Mouse (Mus musculus) heart, adult 2 months (tissue): ENCODE measurements around the gene Hoxc5. TPM values are rescaled to one million over a fixed set of nuclear protein-coding genes. Genes with fewer than 3 reads are reported as not detected.

Experiments used
- DNase-seq, 2 experiments: peaks; one replicate each; pipeline ENCODE4 v3.0.0; 2021
- H3K27ac ChIP-seq: fragments of 200-600 bp; 2 replicates; pipeline ENCODE4 v1.8.1; 2022
- H3K27me3 ChIP-seq: fragments of 200-500 bp; 2 replicates; pipeline ENCODE4 v1.6.1; 2012; ENCODE audit warnings: mild to moderate bottlenecking, low read length, inconsistent platforms, mixed read lengths; ENCODE audit not compliant: control insufficient read depth, insufficient read depth
- H3K36me3 ChIP-seq: fragments of 200-500 bp; 2 replicates; pipeline ENCODE4 v1.6.1; 2012; ENCODE audit warnings: low read length, inconsistent platforms; ENCODE audit not compliant: control insufficient read depth, insufficient read depth
- H3K4me1 ChIP-seq: fragments of 200-500 bp; 2 replicates; pipeline ENCODE4 v1.6.1; 2011; ENCODE audit warnings: low read length; ENCODE audit not compliant: control insufficient read depth, insufficient read depth
- H3K4me3 ChIP-seq: fragments of 200-600 bp; 2 replicates; pipeline ENCODE4 v1.8.1; 2022
- H3K79me2 ChIP-seq: fragments of 200-500 bp; replicated peaks from 2 replicates; pipeline ENCODE4 v1.6.1; 2012; ENCODE audit warnings: mild to moderate bottlenecking, inconsistent platforms, low read length, moderate library complexity, mixed read lengths; ENCODE audit not compliant: control insufficient read depth, insufficient read depth
- H3K9ac ChIP-seq: fragments of 200-500 bp; 2 replicates; pipeline ENCODE4 v1.6.1; 2012; ENCODE audit warnings: low read depth, mild to moderate bottlenecking, control low read depth, inconsistent platforms, low read length, mixed read lengths
- CTCF ChIP-seq: fragments of 200-600 bp; IDR thresholded peaks from 2 replicates; pipeline ENCODE4 v1.8.1; 2022; ENCODE audit warnings: antibody characterized with exemption, mild to moderate bottlenecking, moderate library complexity
- EP300 ChIP-seq: fragments of 200-500 bp; IDR thresholded peaks from 2 replicates; pipeline ENCODE4 v1.6.1; 2011; ENCODE audit warnings: low read depth, low read length, control low read depth; ENCODE audit not compliant: insufficient read depth
- POLR2A ChIP-seq: fragments of 200-500 bp; IDR thresholded peaks from 2 replicates; pipeline ENCODE4 v1.6.1; 2011; ENCODE audit warnings: mild to moderate bottlenecking, low read depth, low read length, control low read depth; ENCODE audit not compliant: insufficient read depth
- WGBS: fragments of 180-500 bp; shearing (Covaris S2); methylation state at CpG from one replicate; pipeline ENCODE4 v1.1.7; 2018; 5-methylcytosine and 5-hydroxymethylcytosine counted together
- intact Hi-C: fragments of 180-260 bp; cut with DNase I; formaldehyde crosslinking; loops from one replicate; pipeline ENCODE4 v1.15.1; 2025
- polyA plus RNA-seq: library from polyadenylated mRNA; depleted of rRNA; stranded (reverse); fragments of >200 nt; gene quantifications from 2 replicates; pipeline ENCODE4 v1.2.3, GENCODE M21; 2012
- total RNA-seq, 2 experiments: library from RNA; stranded (reverse); gene quantifications; 2 replicates each; pipeline ENCODE4 v1.2.3; 2021

Gene Hoxc5
- total and polyA plus RNA-seq, 3 experiments = 0.20 TPM; not detected in 2

- H3K36me3 ChIP-seq = no peaks in the 10 kb centered on the region
- no peak for TF ChIP-seq CTCF
- TF ChIP-seq POLR2A = no peak
- TF ChIP-seq EP300 = no peak
- no peak overlapping the region for H3K9ac ChIP-seq
- intact Hi-C loops = no loop called here
- no peak overlapping the region for H3K27ac ChIP-seq
- H3K4me3 ChIP-seq = peak overlapping the region; percentile 18; the same call in 1 of the 2 replicates
- H3K4me1 ChIP-seq = no peaks in the 10 kb centered on the region
- WGBS = 2% methylated on average over 50 of the region's 57 CpGs
- H3K79me2 ChIP-seq = no peaks in the 10 kb centered on the region
- H3K27me3 ChIP-seq = peaks cover 29% of the 10 kb centered on the region
- DNase-seq = no peak
Observed at GRCm38 (mm10) chr15:103014166-103015008, 47.1 kb downstream of the Hoxc5 start.

GRCm38 (mm10) chr15:103015009-103015399 lies 47.8 kb downstream of the Hoxc5 start:
- intact Hi-C loops = no loop called here
- no peaks in the 10 kb centered on the region for H3K79me2 ChIP-seq
- WGBS = 2% methylated on average over 25 of the region's 28 CpGs
- H3K4me3 ChIP-seq = no peak overlapping the region
- no peak for DNase-seq
- TF ChIP-seq POLR2A = no peak
- no peak for TF ChIP-seq EP300
- no peak for TF ChIP-seq CTCF
- H3K27ac ChIP-seq = no peak overlapping the region
- H3K36me3 ChIP-seq = no peaks in the 10 kb centered on the region
- H3K4me1 ChIP-seq = no peaks in the 10 kb centered on the region
- peaks cover 30% of the 10 kb centered on the region for H3K27me3 ChIP-seq
- H3K9ac ChIP-seq = no peak overlapping the region

- Histone ChIP-seq H3K4me3 (no peak overlapping the region), H3K27me3 (peaks cover 27% of the 10 kb centered on the region), H3K36me3 (no peaks in the 10 kb centered on the region), H3K27ac (no peak overlapping the region), H3K9ac (no peak overlapping the region), H3K79me2 (no peaks in the 10 kb centered on the region), H3K4me1 (no peaks in the 10 kb centered on the region)
- TF ChIP-seq CTCF (no peak), POLR2A (no peak), EP300 (no peak)
- DNase-seq = no peak
- intact Hi-C loops = no loop called here
- WGBS = 7% methylated on average over 19 of the region's 19 CpGs
Observed at GRCm38 (mm10) chr15:103015406-103016166, 48.3 kb downstream of the Hoxc5 start.

GRCm38 (mm10) chr15:103018636-103019035 lies 51.4 kb downstream of the Hoxc5 start, which contains the start of gene Hoxc4:
Hoxc4 (plus strand) TSS chr15:103018934.
- no peaks in the 10 kb centered on the region for H3K79me2 ChIP-seq
- H3K9ac ChIP-seq = no peak within 1 kb of the TSS
- H3K4me1 ChIP-seq = no peaks in the 10 kb centered on the region
- peaks cover 23% of the 10 kb centered on the region for H3K27me3 ChIP-seq
- no peak within 1 kb of the TSS for H3K27ac ChIP-seq
- WGBS = 29% methylated on average over 9 of the region's 9 CpGs
- DNase-seq = no peak
- H3K4me3 ChIP-seq = no peak within 1 kb of the TSS
- intact Hi-C loops = no loop called here
- no peaks in the 10 kb centered on the region for H3K36me3 ChIP-seq
- no peak for TF ChIP-seq POLR2A
- no peak for TF ChIP-seq EP300
- no peak for TF ChIP-seq CTCF

- H3K36me3 ChIP-seq = no peaks in the 10 kb centered on the region
- H3K27ac ChIP-seq = no peak overlapping the region
- TF ChIP-seq EP300 (no peak), CTCF (no peak), POLR2A (no peak)
- H3K9ac ChIP-seq = no peak overlapping the region
- H3K79me2 ChIP-seq = no peaks in the 10 kb centered on the region
- no peak for DNase-seq
- peaks cover 18% of the 10 kb centered on the region for H3K27me3 ChIP-seq
- 5% methylated on average over 8 of the region's 8 CpGs for WGBS
- intact Hi-C loops = no loop called here
- H3K4me1 ChIP-seq = no peaks in the 10 kb centered on the region
- no peak overlapping the region for H3K4me3 ChIP-seq
Observed at GRCm38 (mm10) chr15:103020899-103021418, 53.7 kb downstream of the Hoxc5 start.

DNA sequence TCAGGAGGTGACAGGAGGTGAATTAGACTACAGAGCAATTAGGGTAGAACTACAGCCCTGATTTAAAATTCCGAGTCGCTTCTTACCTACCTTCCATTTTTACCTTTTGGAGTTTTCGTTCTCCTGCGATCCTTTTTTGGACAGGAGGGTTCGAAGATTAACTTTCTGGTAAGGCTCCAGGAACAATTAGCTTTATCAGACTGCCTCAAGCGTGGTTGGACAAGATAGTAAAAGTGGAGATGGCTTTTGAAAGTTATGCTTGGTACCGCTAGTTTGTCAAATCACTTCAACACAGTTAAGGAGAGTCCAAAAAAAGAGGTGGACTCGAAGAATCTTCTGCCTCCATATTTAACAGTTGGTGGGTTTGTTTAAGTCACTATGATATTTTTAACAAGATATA lies 54.3 kb downstream of the Hoxc5 start:
- Histone ChIP-seq H3K27me3 (peaks cover 20% of the 10 kb centered on the region), H3K4me1 (no peaks in the 10 kb centered on the region), H3K36me3 (no peaks in the 10 kb centered on the region), H3K27ac (no peak overlapping the region), H3K4me3 (no peak overlapping the region), H3K79me2 (no peaks in the 10 kb centered on the region), H3K9ac (no peak overlapping the region)
- intact Hi-C loops = no loop called here
- TF ChIP-seq EP300 (no peak), CTCF (no peak), POLR2A (no peak)
- 7% methylated on average over 8 of the region's 8 CpGs for WGBS
- DNase-seq = no peak
